Mouse (Mus musculus) small intestine, adult 2 months (tissue): ENCODE measurements at regions not wholly inside any gene's neighbourhood (a gene's known extent, or its start where the extent isn't known, plus 50 kb on each side); places are given as distances from the start of the nearest gene placed in this dataset.

Experiments used
- CTCF ChIP-seq: fragments of 200-500 bp; IDR thresholded peaks from 2 replicates; pipeline ENCODE4 v1.5.1; 2012; ENCODE audit warnings: low read depth, mild to moderate bottlenecking, control low read depth, inconsistent platforms, low read length, moderate library complexity, mixed read lengths; ENCODE audit not compliant: insufficient replicate concordance, insufficient read length; ENCODE audit errors: extremely low read depth
- POLR2A ChIP-seq: fragments of 200-500 bp; IDR thresholded peaks from 2 replicates; pipeline ENCODE4 v1.6.1; 2012; ENCODE audit warnings: low read depth, mild to moderate bottlenecking, control low read depth, inconsistent platforms, low read length, moderate library complexity

- peak; percentile 41; the same call in 1 of the 2 replicates for TF ChIP-seq CTCF
- no peak for TF ChIP-seq POLR2A
Measured at GRCm38 (mm10) chr2:103848923-103849700, 51.7 kb upstream of the Caprin1 start.
